Mouse (Mus musculus) lung, embryonic 15.5 days (tissue): ENCODE measurements around the gene Stard10. TPM values are rescaled to one million over a fixed set of nuclear protein-coding genes. Genes with fewer than 3 reads are reported as not detected.

ENCODE experiments used
- ATAC-seq: fragments of 200-750 bp; cut with Nextera tagmentation; 2 replicates; pipeline ENCODE4 v1.8.0; 2017; ENCODE audit warnings: moderate number of reproducible peaks, borderline replicate concordance; ENCODE audit not compliant: low FRiP score, low TSS enrichment; ENCODE audit errors: extremely low read depth
- H3K27ac ChIP-seq: fragments of 300-500 bp; sonication (generic); 2 replicates; pipeline ENCODE4 v1.5.1; 2015; ENCODE audit warnings: moderate library complexity, mild to moderate bottlenecking, inconsistent platforms
- H3K27me3 ChIP-seq: fragments of 300-500 bp; sonication (generic); 2 replicates; pipeline ENCODE4 v1.6.1; 2015; ENCODE audit warnings: inconsistent platforms
- H3K36me3 ChIP-seq: fragments of 300-500 bp; sonication (generic); 2 replicates; pipeline ENCODE4 v1.6.1; 2015; ENCODE audit warnings: inconsistent platforms
- H3K4me1 ChIP-seq: fragments of 300-500 bp; sonication (generic); 2 replicates; pipeline ENCODE4 v1.6.1; 2015; ENCODE audit warnings: inconsistent platforms
- H3K4me2 ChIP-seq: fragments of 300-500 bp; sonication (generic); 2 replicates; pipeline ENCODE4 v1.6.1; 2015; ENCODE audit warnings: inconsistent platforms, mild to moderate bottlenecking, moderate library complexity
- H3K4me3 ChIP-seq: fragments of 300-500 bp; sonication (generic); 2 replicates; pipeline ENCODE4 v1.5.1; 2015; ENCODE audit warnings: mild to moderate bottlenecking, inconsistent platforms
- H3K9ac ChIP-seq: fragments of 300-500 bp; sonication (generic); 2 replicates; pipeline ENCODE4 v1.6.1; 2015; ENCODE audit warnings: inconsistent platforms
- H3K9me3 ChIP-seq: fragments of 300-500 bp; sonication (generic); 2 replicates; pipeline ENCODE4 v1.6.1; 2016; ENCODE audit warnings: inconsistent platforms
- WGBS: fragments of 180-500 bp; shearing (Covaris S2); methylation state at CpG from one replicate; pipeline ENCODE4 v1.1.7; 2015; 5-methylcytosine and 5-hydroxymethylcytosine counted together
- polyA plus RNA-seq: library from polyadenylated mRNA; unstranded; fragments of >200 nt; fragmentation: Nextera tagmentation; extraction: Ambion mirVana; gene quantifications from 2 replicates; pipeline ENCODE4 v1.2.1, GENCODE M21; 2015

The Stard10 gene
- 41.2 and 45.9 TPM in 2 replicates for polyA plus RNA-seq

DNA sequence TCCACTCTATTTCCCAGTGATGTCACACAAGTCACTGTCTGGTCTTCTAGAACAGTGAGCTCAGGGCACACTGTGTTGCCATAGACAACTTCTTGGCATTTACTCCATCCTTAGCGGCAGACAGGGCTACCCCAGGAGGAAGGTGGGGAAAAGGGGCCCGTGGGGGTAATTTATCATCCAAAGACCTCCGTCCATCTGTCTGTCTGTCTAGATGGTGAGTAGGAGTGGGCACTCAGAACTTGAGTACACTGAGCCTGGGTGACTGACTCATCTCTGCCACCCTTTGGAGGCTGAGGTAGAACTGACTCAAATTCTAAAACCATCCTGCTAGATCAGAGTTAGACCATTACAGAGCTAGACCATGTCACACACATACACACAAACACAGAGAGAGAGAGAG is at the start of gene Stard10:
Stard10 (plus strand) TSS at position 73 of the 400 bp plus-strand sequence.
- no peak for ATAC-seq
- H3K4me1 ChIP-seq: peaks cover 21% of the 10 kb centered on the region
- H3K4me3 ChIP-seq: no peak within 1 kb of the TSS
- 0 out of 2 replicates have a peak within 1 kb of the TSS, but pooled peaks have one; percentile 33 for H3K27ac ChIP-seq
- no peaks in the 10 kb centered on the region for H3K36me3 ChIP-seq
- H3K27me3 ChIP-seq: no peaks in the 10 kb centered on the region
- 68% methylated on average over 3 of the region's 3 CpGs for WGBS
- no peak within 1 kb of the TSS for H3K9ac ChIP-seq
- H3K4me2 ChIP-seq: no peak within 1 kb of the TSS
- H3K9me3 ChIP-seq: no peaks in the 10 kb centered on the region

- Histone ChIP-seq H3K4me2 (no peak overlapping the region), H3K27me3 (no peaks in the 10 kb centered on the region), H3K36me3 (peaks cover 4% of the 10 kb centered on the region; the same call in 1 of the 2 replicates), H3K27ac (peak overlapping the region; percentile 71), H3K9me3 (no peaks in the 10 kb centered on the region), H3K4me3 (no peak overlapping the region), H3K9ac (no peak overlapping the region), H3K4me1 (peaks cover 14% of the 10 kb centered on the region)
- WGBS: 38% methylated on average over 3 of the region's 3 CpGs
- ATAC-seq: no peak
Measured at GRCm38 (mm10) chr7:101267457-101268259, 49.2 kb upstream of the Stard10 start.

DNA sequence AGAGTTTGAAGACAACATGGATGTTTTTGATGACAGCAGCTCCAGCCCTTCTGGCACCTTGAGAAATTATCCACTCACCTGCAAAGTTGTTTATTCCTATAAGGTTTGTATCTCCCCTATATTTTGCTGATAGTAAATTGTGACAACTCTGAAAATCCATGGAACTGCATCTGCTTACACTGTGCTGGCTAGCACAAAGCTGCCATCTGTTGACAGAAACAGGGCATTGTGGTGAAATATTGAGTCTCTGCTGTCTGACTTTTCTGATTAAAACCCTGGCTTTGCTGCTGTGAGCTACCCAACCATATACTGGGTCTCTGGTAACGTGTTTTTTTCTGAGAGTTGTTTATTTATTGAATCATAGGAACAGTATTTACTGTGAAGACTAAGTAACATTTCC is 45.3 kb upstream of the Stard10 start:
- H3K27me3 ChIP-seq: no peaks in the 10 kb centered on the region
- H3K9me3 ChIP-seq: no peaks in the 10 kb centered on the region
- no peak for ATAC-seq
- no peak overlapping the region for H3K4me3 ChIP-seq
- H3K27ac ChIP-seq: no peak overlapping the region
- H3K9ac ChIP-seq: no peak overlapping the region
- H3K36me3 ChIP-seq: peaks cover 17% of the 10 kb centered on the region; the same call in 1 of the 2 replicates
- no peak overlapping the region for H3K4me2 ChIP-seq
- 68% methylated on average over 1 of the region's 1 CpGs for WGBS
- peaks cover 12% of the 10 kb centered on the region for H3K4me1 ChIP-seq

DNA sequence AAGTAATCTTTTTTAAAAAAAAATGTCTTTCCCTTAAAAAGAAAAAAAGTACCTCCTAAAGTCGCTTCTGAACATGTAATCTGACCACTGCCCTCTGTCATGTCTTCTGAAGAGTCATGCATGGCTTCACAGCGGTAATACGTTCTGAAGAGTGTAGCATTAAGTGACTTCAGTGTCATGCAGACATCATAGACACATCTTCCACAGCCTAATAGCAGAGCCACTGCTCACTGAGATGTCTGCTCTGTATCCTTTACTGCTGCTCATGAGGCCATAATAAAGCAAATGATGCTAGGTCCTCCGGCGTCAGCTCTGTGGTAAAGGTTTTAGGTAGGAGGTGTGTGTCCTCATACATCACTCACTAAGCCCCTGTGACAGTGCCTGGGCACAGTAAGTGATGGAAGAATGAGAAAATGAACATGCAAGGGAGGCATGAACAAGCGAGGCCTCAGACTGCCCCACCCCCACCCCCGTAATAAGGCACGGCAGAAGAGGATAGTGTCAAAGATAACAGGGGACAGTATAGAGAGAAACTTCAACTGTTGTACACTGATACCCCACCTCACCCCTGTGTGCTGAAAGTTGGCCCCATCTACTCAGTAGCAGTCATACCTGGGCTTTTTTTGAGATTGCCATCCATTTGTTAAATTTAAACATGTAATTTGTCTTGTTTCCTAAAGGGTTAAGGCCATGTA is 44.3 kb upstream of the Stard10 start:
- H3K9ac ChIP-seq: no peak overlapping the region
- peaks cover 25% of the 10 kb centered on the region; the same call in 1 of the 2 replicates for H3K36me3 ChIP-seq
- H3K4me3 ChIP-seq: no peak overlapping the region
- peaks cover 3% of the 10 kb centered on the region; the same call in 1 of the 2 replicates for H3K4me1 ChIP-seq
- WGBS: 81% methylated on average over 8 of the region's 8 CpGs
- H3K4me2 ChIP-seq: no peak overlapping the region
- no peak overlapping the region for H3K27ac ChIP-seq
- H3K9me3 ChIP-seq: no peaks in the 10 kb centered on the region
- ATAC-seq: no peak
- no peaks in the 10 kb centered on the region for H3K27me3 ChIP-seq

DNA sequence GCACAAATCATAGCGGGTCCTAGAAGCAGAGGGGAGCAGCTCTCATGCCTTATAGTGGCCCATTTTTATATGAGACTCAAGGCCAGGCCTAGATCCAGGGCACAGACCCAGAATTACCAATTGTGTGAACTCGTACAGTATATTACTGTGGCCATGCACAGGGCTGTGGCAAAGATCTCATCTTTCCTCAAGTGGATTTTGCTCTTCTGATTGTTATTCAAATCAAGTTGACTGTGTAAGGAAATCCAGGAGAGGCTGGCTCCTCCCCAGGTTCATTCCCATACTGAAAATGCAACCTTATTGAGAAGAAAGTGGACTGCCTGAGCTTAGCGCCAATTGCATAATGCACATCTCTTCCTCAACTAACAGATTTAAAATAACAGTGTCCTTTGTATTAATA is 34.2 kb upstream of the Stard10 start:
- peaks cover 48% of the 10 kb centered on the region for H3K36me3 ChIP-seq
- no peak overlapping the region for H3K27ac ChIP-seq
- no peak overlapping the region for H3K4me2 ChIP-seq
- no peak overlapping the region for H3K4me3 ChIP-seq
- ATAC-seq: no peak
- no peaks in the 10 kb centered on the region for H3K27me3 ChIP-seq
- H3K9me3 ChIP-seq: no peaks in the 10 kb centered on the region
- H3K4me1 ChIP-seq: no peaks in the 10 kb centered on the region
- 91% methylated on average over 3 of the region's 3 CpGs for WGBS
- H3K9ac ChIP-seq: no peak overlapping the region

DNA sequence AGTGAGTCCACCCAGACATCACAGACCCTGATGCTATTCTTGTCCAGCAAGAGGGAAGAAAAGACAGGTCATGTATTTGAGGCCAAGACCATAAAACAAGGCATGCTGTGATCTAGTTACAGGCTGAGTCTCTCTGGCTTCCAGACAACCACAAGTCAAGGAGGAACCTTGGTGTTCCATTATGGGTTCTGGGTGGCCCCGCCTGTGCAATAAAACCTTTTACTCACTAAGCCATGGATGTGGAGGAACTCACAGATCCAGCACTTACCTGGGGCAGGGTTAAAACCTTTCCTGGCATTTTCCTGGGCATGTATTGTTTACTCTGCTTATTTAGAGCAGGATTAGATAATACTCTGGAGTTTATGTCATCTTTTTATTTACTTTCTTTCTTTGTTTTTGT is 32.4 kb upstream of the Stard10 start:
- Histone ChIP-seq H3K36me3 (peaks cover 33% of the 10 kb centered on the region), H3K9me3 (no peaks in the 10 kb centered on the region), H3K27ac (no peak overlapping the region), H3K4me3 (no peak overlapping the region), H3K27me3 (no peaks in the 10 kb centered on the region), H3K9ac (no peak overlapping the region), H3K4me1 (no peaks in the 10 kb centered on the region), H3K4me2 (no peak overlapping the region)
- 91% methylated on average over 1 of the region's 1 CpGs for WGBS
- ATAC-seq: no peak

DNA sequence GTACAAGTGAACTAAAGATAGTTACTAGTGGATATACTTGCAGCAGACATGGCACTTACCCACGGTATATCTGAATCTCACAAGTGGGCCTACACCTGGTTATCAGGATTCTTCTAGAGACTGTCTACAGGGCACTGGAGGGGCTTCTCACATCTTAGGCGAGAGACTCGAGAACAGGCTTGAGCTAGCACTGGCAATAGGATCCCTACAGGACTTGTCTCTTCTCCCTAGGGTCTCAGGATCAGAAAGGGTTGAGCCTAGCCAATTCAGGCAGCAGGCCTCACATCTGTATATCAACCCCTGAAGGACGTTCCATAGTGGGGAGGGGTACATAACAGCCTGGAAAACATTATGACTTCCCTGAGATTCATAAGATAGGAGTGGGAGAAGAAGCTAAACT is 30.0 kb upstream of the Stard10 start:
- no peak overlapping the region for H3K9ac ChIP-seq
- H3K36me3 ChIP-seq: peaks cover 29% of the 10 kb centered on the region
- H3K4me3 ChIP-seq: no peak overlapping the region
- 79% methylated on average over 4 of the region's 4 CpGs for WGBS
- no peaks in the 10 kb centered on the region for H3K4me1 ChIP-seq
- H3K4me2 ChIP-seq: no peak overlapping the region
- H3K27me3 ChIP-seq: no peaks in the 10 kb centered on the region
- no peaks in the 10 kb centered on the region for H3K9me3 ChIP-seq
- no peak for ATAC-seq
- no peak overlapping the region for H3K27ac ChIP-seq

DNA sequence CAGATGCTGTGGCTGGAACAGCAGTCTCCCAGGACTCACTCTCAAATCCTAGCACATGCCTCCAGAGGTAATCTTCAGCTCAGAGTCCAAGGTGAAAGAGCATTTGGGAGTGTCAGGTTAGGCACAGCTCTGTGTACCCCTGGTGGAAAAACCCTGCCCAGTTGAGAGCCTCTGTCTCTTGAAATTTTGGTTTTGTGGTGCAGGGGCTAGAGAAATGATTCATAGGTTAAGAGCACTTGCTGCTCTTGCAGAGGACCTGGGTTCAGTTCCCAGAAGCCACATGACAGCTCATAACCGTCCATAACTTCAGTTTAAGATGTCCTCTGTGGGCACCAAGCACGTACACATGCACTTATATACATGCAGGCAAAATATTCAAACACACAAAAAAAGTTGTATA is 29.1 kb upstream of the Stard10 start:
- no peaks in the 10 kb centered on the region for H3K4me1 ChIP-seq
- WGBS: 68% methylated on average over 2 of the region's 2 CpGs
- no peak for ATAC-seq
- H3K27me3 ChIP-seq: no peaks in the 10 kb centered on the region
- no peaks in the 10 kb centered on the region for H3K9me3 ChIP-seq
- H3K4me2 ChIP-seq: no peak overlapping the region
- no peak overlapping the region for H3K27ac ChIP-seq
- peaks cover 20% of the 10 kb centered on the region for H3K36me3 ChIP-seq
- H3K9ac ChIP-seq: no peak overlapping the region
- no peak overlapping the region for H3K4me3 ChIP-seq

DNA sequence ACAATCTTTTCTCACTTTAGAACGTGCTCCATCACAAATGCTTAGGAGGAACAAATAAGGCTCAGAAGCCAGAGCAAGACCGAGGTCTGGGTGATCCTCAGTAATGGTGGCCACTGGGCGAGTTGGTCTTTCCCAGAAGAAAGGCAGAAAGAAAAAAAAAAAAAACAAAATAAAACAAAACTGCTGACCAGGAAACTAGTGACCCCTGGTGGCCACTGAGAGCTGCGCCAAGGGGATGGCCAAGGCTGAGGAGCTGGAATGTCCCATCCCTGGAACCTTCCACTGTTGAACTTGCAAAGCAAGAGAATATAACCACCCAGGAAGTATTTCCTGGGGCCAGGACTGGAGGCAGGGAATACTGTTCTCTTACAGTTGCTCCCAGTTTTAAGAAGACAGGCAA is 28.4 kb upstream of the Stard10 start:
- no peak overlapping the region for H3K4me3 ChIP-seq
- no peak overlapping the region for H3K9ac ChIP-seq
- H3K36me3 ChIP-seq: peaks cover 14% of the 10 kb centered on the region
- no peak overlapping the region for H3K27ac ChIP-seq
- no peak overlapping the region for H3K4me2 ChIP-seq
- WGBS: 30% methylated on average over 4 of the region's 4 CpGs
- no peaks in the 10 kb centered on the region for H3K9me3 ChIP-seq
- H3K4me1 ChIP-seq: 0 out of 2 replicates have a peak, but pooled peaks cover under 1% of the 10 kb centered on the region
- no peaks in the 10 kb centered on the region for H3K27me3 ChIP-seq
- ATAC-seq: no peak

GRCm38 (mm10) chr7:101290401-101290800 is 26.5 kb upstream of the Stard10 start:
- peaks cover 11% of the 10 kb centered on the region for H3K36me3 ChIP-seq
- ATAC-seq: no peak
- 84% methylated on average over 10 of the region's 10 CpGs for WGBS

GRCm38 (mm10) chr7:101291211-101291610 is 25.7 kb upstream of the Stard10 start:
- Histone ChIP-seq H3K36me3 (peaks cover 9% of the 10 kb centered on the region; the same call in 1 of the 2 replicates), H3K9me3 (no peaks in the 10 kb centered on the region), H3K4me3 (no peak overlapping the region), H3K9ac (no peak overlapping the region), H3K4me2 (no peak overlapping the region), H3K4me1 (peaks cover 3% of the 10 kb centered on the region; the same call in 1 of the 2 replicates), H3K27me3 (no peaks in the 10 kb centered on the region), H3K27ac (no peak overlapping the region)
- no peak for ATAC-seq
- WGBS: 90% methylated on average over 5 of the region's 5 CpGs

More at GRCm38 (mm10) chr7:101290401-101290800, 26.5 kb upstream of the Stard10 start:
- no peak overlapping the region for H3K4me3 ChIP-seq
- 0 out of 2 replicates have a peak, but pooled peaks cover 3% of the 10 kb centered on the region for H3K4me1 ChIP-seq
- H3K27ac ChIP-seq: no peak overlapping the region
- no peak overlapping the region for H3K9ac ChIP-seq
- no peak overlapping the region for H3K4me2 ChIP-seq
- no peaks in the 10 kb centered on the region for H3K9me3 ChIP-seq
- H3K27me3 ChIP-seq: no peaks in the 10 kb centered on the region

DNA sequence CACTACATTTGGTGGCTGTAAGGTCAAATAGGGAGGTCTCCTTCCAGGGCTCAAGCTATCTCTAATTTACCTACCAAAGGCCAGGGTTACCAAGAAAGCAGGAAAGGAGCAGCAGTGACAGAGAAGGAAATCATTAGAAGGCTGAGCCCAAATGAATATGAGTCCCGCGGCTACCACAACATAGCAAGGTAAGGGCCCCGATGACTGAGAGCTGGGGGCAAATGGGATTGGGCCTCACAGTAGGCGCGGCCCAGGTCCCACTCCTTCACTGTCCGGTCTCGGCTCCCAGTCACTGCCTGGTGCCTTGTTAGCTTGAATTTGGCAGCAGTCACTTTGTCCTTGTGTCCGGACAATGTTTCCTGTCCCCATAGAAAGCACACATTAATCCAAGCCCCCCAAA is 25.2 kb upstream of the Stard10 start:
- Histone ChIP-seq H3K4me2 (no peak overlapping the region), H3K4me3 (no peak overlapping the region), H3K27ac (no peak overlapping the region), H3K27me3 (no peaks in the 10 kb centered on the region), H3K4me1 (peaks cover 7% of the 10 kb centered on the region), H3K9ac (no peak overlapping the region), H3K9me3 (no peaks in the 10 kb centered on the region), H3K36me3 (peaks cover 9% of the 10 kb centered on the region; the same call in 1 of the 2 replicates)
- ATAC-seq: no peak
- WGBS: 87% methylated on average over 8 of the region's 8 CpGs
